Mouse (Mus musculus): ENCODE results near the gene Hspb11. TPM values are rescaled to one million over a fixed set of nuclear protein-coding genes. Genes with fewer than 3 reads are reported as not detected.

The Hspb11 gene
- polyA plus RNA-seq, 2 experiments from 2014 or later: 23.8 to 30.6 TPM

DNA sequence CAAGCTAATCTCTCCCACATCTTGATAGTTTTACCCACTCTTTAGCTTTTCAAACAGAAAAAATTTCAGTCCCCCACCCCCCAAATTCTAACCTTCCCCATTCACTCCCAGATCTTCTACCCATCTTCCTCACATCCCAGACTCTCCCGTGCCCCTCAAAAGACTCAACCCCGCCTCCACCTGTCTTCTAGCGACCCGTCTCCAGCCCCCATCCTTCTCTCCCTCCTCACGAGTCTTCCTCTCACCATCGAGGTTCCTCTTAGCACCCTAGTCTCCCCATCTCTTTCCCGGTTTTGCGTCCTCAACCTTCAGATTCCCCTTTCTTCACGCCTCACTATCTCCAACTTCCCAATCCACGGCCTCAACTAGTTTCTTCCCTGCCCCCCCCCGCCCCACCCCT, 871 bp upstream of the Hspb11 start:
- ATAC-seq: no peak

DNA sequence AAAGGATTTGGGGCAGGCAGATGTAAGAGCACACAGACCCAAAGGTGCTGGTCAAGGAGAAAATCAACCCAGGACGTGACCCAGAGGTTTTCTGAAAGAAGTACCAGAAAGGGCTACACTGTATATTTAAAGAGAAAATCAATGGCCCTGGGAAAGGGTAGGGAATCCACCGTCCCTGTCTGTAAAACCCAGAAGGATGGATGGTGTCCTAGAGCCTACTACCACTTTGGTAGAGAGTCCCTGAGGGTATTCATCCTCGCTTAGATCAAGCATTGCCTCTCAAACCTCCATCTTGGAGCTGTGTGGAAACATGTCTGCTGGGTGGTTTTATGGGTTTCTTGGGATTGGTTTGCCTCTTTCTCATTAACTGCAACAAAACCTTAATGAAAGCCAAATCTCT, 1.0 kb downstream of the Hspb11 start:
- ATAC-seq: no peak

DNA sequence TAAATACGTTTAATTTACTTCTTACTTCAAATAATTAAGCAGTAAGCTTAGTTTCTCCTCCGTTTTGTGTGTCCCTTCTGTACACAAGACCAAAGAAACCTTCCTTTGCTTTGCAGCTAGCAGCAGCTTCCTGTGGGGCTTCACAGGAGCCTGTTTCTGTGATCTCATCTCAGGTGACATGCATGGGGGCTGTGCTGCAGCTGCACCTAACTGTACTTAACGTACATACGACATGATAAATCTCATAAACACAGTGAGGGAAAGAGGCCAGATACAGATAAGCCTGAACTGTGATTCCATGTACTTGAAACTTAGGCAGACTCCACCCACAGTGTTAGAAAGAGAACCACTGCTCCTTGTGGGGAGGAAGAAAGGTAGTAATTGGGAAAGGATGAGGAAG, 6.6 kb downstream of the Hspb11 start:
- ATAC-seq: peak; percentile 77

DNA sequence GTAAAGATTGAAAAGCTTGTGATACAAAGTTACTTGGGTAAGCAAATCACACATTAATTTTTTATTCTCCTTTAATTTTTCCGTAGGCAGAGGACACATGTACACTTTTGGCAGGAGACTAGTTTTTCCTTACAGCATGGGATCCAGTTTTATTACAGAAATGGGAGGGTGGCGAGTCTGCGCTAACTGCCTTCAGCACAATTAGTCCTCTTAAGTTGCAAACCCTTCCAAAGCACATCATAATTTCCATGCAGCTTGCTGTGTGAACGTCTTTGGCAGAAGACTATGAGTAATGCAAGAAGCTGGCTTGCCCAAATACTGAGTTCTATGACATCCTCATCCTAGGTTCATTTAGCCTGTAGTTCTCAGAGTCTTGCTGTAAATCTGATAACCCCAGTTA, 20.3 kb downstream of the Hspb11 start:
- no peak for ATAC-seq

DNA sequence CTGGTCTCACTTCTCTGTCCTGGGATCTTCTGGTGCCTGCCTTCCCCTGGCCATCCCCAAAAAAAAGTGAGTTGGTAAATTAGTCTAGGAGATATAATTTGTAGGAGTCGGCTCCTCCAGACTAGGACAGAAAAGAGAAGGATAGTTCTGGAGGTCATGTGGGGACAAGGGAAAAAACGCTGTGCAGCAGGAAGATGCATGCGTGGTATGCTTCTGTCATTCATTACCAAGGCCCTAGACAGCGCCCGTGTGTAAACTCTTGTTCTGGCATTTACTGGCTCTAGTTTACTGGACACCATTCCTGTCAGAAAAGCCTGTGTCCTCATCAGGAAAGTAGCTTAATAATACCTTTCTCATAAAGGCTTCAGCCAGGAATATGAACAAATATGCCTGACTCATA, 21.1 kb downstream of the Hspb11 start:
- ATAC-seq: no peak

DNA sequence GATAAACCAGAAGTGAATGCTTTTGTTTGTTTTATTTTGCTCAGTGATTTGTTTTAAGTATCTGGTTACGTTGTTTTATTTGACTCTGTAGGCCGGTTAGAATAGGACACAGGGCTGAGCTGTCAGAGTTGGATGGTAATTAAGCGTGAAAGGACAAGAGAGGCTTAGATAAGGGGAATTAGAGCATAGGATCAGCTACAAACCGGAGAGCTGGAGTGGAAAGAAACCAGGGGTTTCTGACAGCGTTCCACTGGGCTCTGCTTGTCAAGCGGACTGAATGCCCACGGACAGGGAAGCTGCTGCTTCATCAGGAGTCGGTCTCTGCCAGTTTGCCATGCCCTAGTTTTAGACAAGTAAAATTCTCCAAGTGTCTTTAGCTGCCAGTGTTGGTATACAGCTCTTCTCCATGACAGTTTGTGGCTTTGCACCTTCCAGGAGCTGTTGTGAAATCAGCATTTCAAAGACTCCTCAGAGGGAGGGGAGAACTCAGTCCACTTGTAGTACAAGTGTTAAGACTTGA, 24.9 kb downstream of the Hspb11 start:
- ATAC-seq: no peak

DNA sequence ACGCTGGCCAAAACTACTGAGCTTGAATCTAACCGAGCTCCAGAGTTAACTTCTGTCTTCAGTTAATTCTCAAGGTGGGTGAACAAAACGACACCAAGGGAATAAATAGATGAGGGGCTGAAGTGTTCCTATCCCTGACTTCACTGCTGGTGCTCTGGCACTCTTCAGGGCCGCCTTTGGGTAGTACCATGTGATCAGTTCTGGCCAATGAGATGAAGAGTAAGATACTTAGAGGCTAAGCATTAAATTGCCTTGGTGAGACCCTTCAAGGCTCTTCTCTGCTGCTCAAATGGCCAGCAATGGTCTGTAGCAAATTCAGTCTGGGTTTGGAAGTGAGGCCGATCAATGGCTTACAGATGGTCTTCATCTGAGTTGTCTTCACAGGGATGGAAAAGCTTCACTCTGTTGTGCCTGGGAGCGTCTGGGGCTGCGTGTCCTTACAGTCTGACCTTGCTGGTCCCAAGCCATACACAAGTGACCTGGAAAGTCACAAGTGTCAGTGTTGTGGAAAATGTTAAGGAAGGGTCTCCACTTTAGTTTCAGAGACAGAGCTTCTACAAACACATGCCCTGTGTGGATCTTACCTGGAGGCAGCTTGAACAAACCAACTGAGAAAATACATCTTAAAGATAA, 27.6 kb downstream of the Hspb11 start:
- ATAC-seq: no peak

DNA sequence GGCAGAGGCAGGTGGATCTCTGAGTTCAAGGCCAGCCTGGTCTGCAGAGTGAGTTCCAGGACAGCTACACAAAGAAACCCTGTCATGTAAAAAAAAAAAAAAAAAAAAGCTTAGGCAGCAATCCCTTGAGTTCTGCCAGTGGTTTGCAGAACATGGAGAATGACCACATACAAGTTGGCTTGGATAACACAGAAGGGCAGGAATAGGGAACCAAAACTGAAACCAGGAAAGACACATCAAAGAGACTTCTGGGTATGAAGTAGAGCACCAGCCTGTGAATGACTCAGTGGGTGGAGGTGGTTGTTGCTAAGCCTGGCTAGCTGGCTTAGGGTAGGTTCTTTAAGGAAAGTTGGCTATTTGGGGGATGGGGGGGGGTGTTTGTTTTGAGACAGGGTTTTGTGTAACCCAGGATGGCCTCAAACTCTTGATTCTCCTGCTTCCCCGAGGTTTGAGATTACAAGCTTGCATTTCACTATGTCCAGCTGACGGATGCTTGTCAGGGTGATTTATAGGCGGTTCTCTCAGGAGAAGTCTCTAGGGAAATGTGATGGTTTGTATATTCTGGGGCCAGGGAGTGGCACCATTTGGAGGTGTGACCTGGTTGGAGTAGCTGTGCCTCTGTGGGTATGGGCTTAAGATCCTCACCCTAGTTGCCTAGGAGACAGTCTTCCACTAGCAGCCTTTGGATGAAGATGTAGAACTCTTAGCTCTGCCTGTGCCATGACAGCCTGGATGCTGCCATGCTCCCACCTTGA, 32.2 kb downstream of the Hspb11 start:
- no peak for ATAC-seq

DNA sequence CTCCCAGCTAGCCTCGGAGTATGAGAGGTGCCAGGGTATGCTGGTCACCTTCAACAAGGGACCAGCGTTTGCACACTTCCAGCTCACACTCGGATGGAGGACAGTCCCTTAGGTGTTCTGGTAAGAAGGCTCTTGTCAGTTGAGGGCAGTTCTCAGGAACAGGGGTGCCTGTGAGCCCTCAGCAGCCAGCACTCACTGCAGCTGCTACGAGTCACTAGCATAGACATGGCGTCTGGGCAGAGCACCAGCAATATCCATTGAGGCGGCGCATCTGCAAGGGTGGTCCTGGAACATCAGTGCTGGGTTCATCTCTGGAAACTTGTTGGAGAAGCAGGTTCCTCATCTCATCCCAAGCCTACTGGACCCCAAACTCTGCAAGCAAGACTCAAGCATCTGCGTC, 33.0 kb downstream of the Hspb11 start:
- no peak for ATAC-seq

DNA sequence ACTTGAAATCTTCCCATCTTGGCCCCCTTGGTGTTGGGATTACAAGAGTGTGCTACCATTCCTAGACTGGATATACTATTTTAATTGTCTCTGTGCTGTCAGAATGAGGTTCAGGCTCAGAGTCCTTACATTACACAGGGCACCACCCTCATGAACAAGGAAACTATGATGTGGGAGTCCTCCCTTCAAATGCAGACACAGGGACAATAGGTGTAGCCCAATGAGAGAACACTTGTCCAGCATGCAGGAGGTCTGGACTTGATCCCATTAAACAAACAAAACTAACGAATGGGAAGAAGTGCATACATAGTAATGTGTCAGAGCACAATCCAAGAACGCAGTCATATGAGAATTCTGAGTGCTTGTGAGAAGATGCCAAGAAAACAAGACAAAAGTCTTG, 34.1 kb downstream of the Hspb11 start:
- ATAC-seq: no peak

DNA sequence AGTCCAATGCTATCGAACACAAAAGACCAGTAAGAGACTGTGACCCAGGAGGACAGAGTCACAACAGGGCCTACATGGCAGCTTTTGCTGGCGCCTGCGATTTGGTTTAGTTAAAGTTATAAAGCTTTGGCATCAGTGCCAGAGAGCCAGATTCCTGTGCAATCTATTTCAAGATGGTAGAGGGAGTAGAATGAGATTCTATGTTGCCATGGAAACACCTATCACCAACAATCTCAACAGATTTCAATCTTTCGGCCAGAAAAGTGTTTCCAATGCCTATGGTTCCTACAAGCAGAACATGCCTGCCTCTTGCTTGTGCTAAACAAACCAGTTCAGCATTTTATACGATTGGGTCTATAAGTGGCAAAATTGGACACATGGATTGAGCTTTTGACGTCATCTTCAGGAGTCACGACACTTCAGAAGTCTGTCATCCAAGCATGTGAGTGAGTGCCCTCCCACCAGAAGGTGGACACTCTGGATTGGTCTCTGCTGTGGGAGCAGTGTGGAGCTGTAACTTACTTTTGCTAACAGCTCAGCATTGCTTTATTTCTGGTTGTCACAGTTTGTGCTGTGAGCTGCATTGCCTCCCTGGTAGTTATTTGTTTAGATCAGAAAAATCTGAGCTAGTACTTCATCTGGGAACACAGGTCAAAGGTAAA, 38.3 kb downstream of the Hspb11 start:
- no peak for ATAC-seq

DNA sequence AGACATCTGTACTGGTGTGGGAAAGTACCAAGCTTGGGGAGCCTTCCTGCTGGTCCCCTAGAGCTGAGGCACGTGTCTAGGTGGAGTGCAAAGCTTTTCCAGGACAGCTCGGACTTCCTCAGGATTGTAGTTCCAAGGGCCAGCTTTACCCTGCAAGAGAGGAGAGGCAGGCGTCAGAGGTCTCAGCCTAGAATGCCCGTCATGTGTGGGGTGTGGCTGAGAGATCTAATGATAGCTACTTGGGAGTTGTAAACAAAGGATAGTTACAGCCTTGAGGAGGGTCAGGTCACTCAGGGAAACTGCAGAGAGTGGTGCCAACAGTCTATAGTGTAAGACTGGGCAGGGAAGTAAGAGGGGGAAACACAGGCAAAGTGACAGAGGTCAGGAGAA, 38.9 kb downstream of the Hspb11 start:
- ATAC-seq: no peak

DNA sequence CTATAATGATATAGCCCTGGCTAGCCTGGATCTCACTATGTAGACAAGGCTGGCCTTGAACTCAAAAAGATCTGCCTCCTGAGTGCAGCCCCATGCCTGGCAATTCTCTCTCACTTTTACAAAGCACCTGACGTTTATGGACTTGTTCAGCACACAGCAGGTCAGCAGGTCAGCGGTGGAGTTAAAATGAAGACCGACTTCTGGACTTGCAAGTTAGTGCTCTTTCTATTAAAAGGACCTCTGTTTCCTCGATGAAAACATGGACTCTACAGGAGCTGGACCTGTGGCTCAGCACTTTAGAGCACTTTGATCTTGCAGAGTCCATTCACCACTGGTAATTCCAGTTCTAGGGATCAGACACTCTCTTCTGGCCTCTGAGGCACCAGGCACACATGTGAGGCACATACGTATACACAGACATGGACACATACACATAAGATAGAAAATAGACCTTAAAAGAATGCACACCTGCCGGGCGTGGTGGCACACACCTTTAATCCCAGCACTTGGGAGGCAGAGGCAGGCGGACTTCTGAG, 44.7 kb downstream of the Hspb11 start:
- ATAC-seq: no peak

DNA sequence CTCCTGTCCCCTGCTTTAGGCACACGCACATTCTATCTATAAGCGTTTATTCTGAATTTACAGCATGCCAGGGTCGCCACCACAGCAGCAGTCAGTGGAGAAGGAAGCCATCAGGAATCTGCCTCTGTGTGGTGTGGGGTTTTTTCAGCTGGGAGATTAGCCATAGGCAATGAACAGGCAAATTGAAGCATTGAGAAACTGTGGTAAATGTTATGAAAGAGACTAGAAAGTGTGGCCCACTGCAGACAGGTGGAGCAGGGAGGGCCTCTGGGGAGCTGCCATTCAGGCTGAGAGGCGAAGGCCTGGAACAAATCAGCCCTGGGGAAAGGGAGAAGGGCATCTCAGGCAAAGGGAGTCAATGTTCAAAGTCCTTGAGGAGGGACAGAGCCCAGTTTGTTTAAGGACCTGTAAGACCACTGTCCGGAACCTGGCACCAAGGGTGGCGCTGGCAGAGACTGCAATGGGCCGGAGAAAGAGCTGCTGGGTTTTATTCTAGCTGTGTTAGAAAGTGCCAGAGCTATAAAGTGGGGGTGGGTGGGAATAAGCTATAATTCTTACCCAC, 46.5 kb downstream of the Hspb11 start:
- no peak for ATAC-seq

DNA sequence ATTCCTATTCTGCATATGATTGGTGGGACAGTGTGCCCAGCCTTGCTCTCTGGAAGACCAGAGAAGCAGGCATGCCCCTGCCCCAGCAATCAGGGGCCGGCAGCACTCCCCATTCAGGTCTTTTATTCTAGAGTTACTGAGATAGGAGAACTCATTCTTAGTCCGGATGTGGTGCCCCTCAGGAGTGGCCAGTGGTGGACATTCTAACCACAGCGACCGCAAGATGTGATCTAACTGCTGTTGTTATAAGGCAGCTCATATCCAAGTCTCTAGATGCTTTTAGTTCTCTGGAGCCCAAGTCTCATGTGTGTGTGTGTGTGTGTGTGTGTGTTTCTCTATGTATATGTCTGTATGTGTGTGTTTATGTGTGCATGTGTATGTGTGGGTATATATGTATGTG, 47.0 kb downstream of the Hspb11 start:
- no peak for ATAC-seq

DNA sequence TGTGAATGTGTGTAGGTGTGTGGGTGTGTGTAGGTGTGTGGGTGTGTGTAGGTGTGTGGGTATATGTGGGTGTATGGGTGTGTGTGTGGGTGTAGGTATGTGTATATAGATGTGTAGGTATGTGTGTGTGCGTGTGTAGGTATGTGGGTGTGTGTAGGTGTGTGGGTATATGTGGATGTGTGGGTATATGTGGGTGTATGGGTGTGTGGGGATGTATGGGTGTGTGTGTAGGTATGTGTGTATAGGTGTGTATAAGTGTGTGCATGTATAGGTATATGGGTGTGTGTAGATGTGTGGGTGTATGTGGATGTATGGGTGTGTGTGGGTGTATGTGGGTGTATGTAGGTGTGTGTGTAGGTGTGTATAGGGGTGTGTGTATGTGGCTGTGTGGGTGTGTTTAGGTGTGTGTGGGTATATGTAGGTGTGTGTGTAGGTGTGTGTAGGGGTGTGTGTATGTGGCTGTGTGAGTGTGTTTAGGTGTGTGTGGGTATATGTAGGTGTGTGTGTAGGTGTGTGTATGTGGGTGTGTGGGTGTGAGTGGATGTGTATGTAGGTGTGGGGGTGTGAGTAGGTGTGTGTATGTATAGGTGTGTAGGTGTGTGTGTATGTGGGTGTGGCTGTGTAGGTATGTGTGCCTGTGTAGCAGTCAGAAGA, 47.6 kb downstream of the Hspb11 start:
- no peak for ATAC-seq

DNA sequence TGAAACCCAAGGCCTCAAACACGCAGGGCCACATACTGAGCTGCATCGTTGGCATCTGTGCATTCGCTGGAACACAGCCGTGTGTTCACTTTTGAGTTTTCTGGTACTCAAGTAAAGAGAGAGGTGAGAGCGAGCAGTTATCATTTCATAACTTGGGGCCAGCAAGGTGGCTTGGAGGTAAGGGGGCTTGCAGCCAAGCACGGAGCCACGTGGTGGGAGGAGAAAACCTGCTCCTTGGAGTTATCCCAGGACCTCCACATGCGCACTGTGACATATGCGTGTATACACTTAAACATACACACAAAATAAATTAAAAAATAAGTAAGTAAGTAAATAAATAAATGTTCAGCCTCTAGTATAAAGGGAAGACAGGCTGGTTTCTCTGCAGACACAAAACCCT, 48.8 kb downstream of the Hspb11 start:
- ATAC-seq: no peak

DNA sequence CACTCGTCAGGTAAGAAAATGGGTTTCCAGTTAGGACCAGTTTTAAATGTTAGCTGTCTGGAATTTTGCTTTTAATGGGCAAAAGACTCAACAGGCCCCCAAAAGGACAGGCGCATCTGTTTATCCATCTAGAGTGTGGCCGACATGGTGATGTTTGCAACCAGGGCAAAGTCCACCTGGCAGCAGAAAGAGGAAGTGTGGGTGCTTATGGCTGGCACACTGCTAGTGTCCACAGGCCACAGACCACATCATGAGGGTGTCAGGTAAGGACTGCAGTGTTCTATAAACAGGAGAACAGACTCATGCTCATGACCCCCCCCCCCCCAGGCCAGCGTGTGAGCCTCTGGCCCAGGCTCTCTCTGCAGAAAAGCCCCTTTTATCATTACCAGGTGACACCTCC, 49.4 kb downstream of the Hspb11 start:
- no peak for ATAC-seq

DNA sequence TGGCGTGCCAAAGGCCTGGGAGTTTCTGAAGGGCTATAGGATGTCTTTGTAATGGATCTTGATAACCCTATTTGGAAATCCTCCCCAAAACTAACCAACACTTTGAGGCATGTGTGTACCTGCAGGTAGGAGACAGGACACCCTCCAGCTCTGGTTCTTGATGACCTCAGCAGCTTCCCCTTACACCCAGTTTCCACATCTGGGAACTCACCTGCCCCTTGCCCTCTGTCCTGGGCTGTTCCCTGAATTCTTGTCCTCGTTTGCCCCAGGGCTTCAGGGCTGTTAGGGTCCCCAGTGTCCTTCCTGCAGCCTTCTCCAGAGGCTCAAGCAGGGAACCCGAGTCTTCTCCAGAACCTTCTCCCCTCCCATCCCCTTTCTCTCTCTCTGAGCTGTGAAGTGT, 50.1 kb downstream of the Hspb11 start:
- no peak for ATAC-seq

DNA sequence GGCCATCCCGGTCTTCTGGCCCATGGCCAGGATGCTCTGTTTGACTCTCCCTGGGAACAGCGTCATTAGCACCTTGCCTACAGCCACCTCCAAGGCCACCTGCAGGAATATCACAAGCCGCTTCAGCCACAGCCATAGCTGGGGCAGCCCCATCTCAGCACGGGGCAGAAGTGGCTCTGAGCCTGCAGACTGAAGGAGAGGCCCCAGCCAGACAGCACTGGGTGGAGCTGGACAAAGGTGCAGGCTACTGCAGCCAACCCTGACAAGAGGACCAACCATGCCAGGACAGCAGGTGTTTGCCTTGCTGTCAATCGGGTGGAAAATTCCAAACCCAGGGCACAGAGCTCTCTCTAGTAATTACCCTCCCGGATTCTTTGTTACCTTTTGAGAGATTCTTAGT, 53.6 kb downstream of the Hspb11 start, which contains the start of gene Dio1:
Gene Dio1 (minus strand): TSS at position 204 of the 400 bp plus-strand sequence.
- ATAC-seq: no peak

DNA sequence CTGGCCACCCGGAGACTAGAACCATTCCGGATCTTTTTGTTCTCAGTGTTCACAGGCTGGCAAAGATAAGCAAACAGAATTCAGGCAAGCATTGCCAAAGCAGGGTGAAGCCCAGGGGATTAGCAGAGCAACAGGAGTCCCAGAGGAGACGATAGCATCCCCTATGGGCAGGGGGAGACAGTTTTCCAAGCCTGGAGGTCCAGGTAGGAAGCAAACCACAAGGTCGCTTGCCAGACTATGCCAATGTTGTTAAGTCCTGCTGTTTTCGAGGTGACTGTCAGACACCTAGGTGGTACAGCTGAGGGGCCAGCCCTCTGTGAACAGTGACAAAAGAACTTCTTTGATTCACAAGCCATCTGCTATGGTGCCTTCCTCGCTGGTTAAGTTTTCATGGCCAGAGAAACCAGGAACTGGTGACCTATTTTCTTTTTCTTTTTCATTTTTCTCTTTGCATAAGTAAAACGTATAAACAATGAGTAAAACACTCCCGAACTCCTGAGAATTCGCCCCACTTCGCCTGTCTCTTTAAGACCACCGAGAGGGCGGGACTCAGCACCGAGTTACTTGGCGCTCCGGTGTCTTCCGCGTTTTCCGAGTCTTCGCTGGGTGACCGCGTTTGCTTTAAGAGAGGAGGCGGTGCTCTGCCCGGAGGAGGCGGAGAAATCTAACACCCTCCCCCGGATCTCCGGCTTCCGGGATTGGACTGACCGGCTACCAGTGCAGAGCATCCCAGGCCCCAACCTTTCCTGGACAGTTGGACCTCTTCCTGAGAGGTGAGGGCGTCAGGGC, 60.5 kb downstream of the Hspb11 start, which contains the start of gene Yipf1:
Gene Yipf1 (plus strand): TSS at position 674 of the 789 bp plus-strand sequence.
- peak; percentile 100 for ATAC-seq

DNA sequence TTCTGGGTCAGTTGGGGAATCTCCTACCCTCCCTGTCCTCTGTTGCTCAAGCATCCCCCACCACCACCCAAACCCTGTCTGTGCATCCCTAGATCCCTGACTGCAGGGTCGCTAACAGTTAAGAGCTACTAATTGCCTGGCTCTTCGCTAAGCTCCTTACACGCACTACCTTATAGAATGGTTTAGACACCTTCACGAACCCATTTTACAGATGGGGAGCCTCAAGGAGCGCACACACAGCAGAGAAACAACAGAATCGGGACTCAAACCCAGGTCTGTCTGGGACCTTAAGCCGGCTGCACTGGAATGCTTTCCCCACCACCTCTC, 61.0 kb downstream of the Hspb11 start:
- ATAC-seq: no peak
